Mouse (Mus musculus): ENCODE measurements around the gene Slc26a1. TPM values are rescaled to one million over a fixed set of nuclear protein-coding genes. Genes with fewer than 3 reads are reported as not detected.

Slc26a1 gene
- 0.63 and 1.4 TPM in 2 replicates for polyA plus RNA-seq (2021; fragmentation: Nextera tagmentation)
- long read RNA-seq, experiment 1, partial matches to known transcripts = 0 of 1 reads
- long read RNA-seq, experiment 1, other reads (novel, unspliced or antisense) = 1 of 1 reads
- long read RNA-seq, experiment 2, partial matches to known transcripts = 1 of 6 reads
- long read RNA-seq, experiment 2, other reads (novel, unspliced or antisense) = 5 of 6 reads

GRCm38 (mm10) chr5:108675251-108675816 is at the start of gene Slc26a1:
Gene Slc26a1 (minus strand): TSS chr5:108675569.

GRCm38 (mm10) chr5:108692271-108692670 is 16.9 kb upstream of the Slc26a1 start, which contains the start of gene Fgfrl1:
Gene Fgfrl1 (plus strand): TSS chr5:108692382.

GRCm38 (mm10) chr5:108668977-108669936 is 6.1 kb downstream of the Slc26a1 start, which contains the start of gene Dgkq:
Gene Dgkq (minus strand): TSS chr5:108669672.

GRCm38 (mm10) chr5:108659698-108660631 is 15.4 kb downstream of the Slc26a1 start, which contains the start of gene Idua:
Gene Idua (plus strand): TSS chr5:108660331.

GRCm38 (mm10) chr5:108629634-108630483 is 45.5 kb downstream of the Slc26a1 start, which contains the start of the genes Gak and Tmem175:
Gene Gak (minus strand): TSS chr5:108629755.
Gene Tmem175 (plus strand): TSS chr5:108629770.

Other genes with a start within 250 kb of the Slc26a1 start
- gene Atp5k, start 241.1 kb downstream of the Slc26a1 start, polyA plus RNA-seq (2021; fragmentation: Nextera tagmentation) = 1,933 and 2,052 TPM in 2 replicates
- gene Mfsd7a, start 226.7 kb downstream of the Slc26a1 start, polyA plus RNA-seq (2021; fragmentation: Nextera tagmentation) = 0.26 and 0.29 TPM in 2 replicates
- 6.0 and 13.0 TPM in 2 replicates for gene Pcgf3, start 214.3 kb downstream of the Slc26a1 start, polyA plus RNA-seq (2021; fragmentation: Nextera tagmentation)
- gene Cplx1, start 125.5 kb downstream of the Slc26a1 start, polyA plus RNA-seq (2021; fragmentation: Nextera tagmentation) = 194 and 237 TPM in 2 replicates
- 41.8 and 61.4 TPM in 2 replicates for gene Gak, start 45.8 kb downstream of the Slc26a1 start, polyA plus RNA-seq (2021; fragmentation: Nextera tagmentation)
- gene Tmem175, start 45.8 kb downstream of the Slc26a1 start, polyA plus RNA-seq (2021; fragmentation: Nextera tagmentation) = 40.0 and 51.2 TPM in 2 replicates
- gene Idua, start 15.2 kb downstream of the Slc26a1 start, polyA plus RNA-seq (2021; fragmentation: Nextera tagmentation) = 11.2 and 12.2 TPM in 2 replicates
- 4.2 and 4.7 TPM in 2 replicates for gene Dgkq, start 5.9 kb downstream of the Slc26a1 start, polyA plus RNA-seq (2021; fragmentation: Nextera tagmentation)
- gene Fgfrl1, start 16.8 kb upstream of the Slc26a1 start, polyA plus RNA-seq (2021; fragmentation: Nextera tagmentation) = 5.2 and 7.0 TPM in 2 replicates
- gene Rnf212, start 99.4 kb upstream of the Slc26a1 start, polyA plus RNA-seq (2021; fragmentation: Nextera tagmentation) = not detected in 2 replicates
- gene Tmed11, start 119.8 kb upstream of the Slc26a1 start, polyA plus RNA-seq (2021; fragmentation: Nextera tagmentation) = not detected in 2 replicates
- gene Vmn2r8, start 133.3 kb upstream of the Slc26a1 start, polyA plus RNA-seq (2021; fragmentation: Nextera tagmentation) = not detected in 2 replicates
- not detected in 2 replicates for gene Vmn2r9, start 177.0 kb upstream of the Slc26a1 start, polyA plus RNA-seq (2021; fragmentation: Nextera tagmentation)

Data from layer of hippocampus, adult 6 months (tissue).